Mouse (Mus musculus) lung, adult 2 months (tissue): ENCODE measurements around the gene Ecel1.

Experiments
- CTCF ChIP-seq: fragments of 200-500 bp; IDR thresholded peaks from 2 replicates; pipeline ENCODE4 v1.5.1; 2011; ENCODE audit warnings: mild to moderate bottlenecking, low read length, control low read depth; ENCODE audit not compliant: insufficient read depth
- POLR2A ChIP-seq: fragments of 200-500 bp; IDR thresholded peaks from 2 replicates; pipeline ENCODE4 v1.6.1; 2011; ENCODE audit warnings: low read depth, mild to moderate bottlenecking, control low read depth, low read length, borderline replicate concordance; ENCODE audit errors: extremely low read depth

- no peak for TF ChIP-seq CTCF
- TF ChIP-seq POLR2A: no peak
Measured at GRCm38 (mm10) chr1:87171312-87171711, 15.0 kb upstream of the Ecel1 start.
